Mouse (Mus musculus) forebrain, postnatal 0 days (tissue): ENCODE measurements around the gene Rps19bp1. TPM values are rescaled to one million over a fixed set of nuclear protein-coding genes. Genes with fewer than 3 reads are reported as not detected.

Experiments
- ATAC-seq: fragments of 200-750 bp; cut with Nextera tagmentation; 2 replicates; pipeline ENCODE4 v1.8.0; 2017; ENCODE audit warnings: mild to moderate bottlenecking, moderate library complexity
- DNase-seq: peaks from one replicate; pipeline ENCODE4 v3.0.0-alpha.2; 2015
- H3K27ac ChIP-seq: fragments of 300-500 bp; sonication (generic); 2 replicates; pipeline ENCODE4 v1.5.1; 2014; ENCODE audit warnings: low read depth, mild to moderate bottlenecking, antibody characterized with exemption, low read length, moderate library complexity, mixed read lengths
- H3K27me3 ChIP-seq: fragments of 300-500 bp; sonication (generic); 2 replicates; pipeline ENCODE4 v1.6.1; 2014; ENCODE audit warnings: mild to moderate bottlenecking, low read length, mixed read lengths; ENCODE audit not compliant: insufficient read depth
- H3K36me3 ChIP-seq: fragments of 300-500 bp; sonication (generic); 2 replicates; pipeline ENCODE4 v1.6.1; 2014; ENCODE audit warnings: mild to moderate bottlenecking, moderate library complexity; ENCODE audit not compliant: insufficient read depth
- H3K4me1 ChIP-seq: fragments of 300-500 bp; sonication (generic); 2 replicates; pipeline ENCODE4 v1.6.1; 2014; ENCODE audit warnings: antibody characterized with exemption; ENCODE audit not compliant: insufficient read depth
- H3K4me2 ChIP-seq: fragments of 300-500 bp; sonication (generic); 2 replicates; pipeline ENCODE4 v1.6.1; 2014; ENCODE audit warnings: low read depth, mild to moderate bottlenecking, moderate library complexity
- H3K4me3 ChIP-seq: fragments of 300-500 bp; sonication (generic); 2 replicates; pipeline ENCODE4 v1.5.1; 2014; ENCODE audit warnings: low read depth, low read length, mixed read lengths
- H3K9ac ChIP-seq: fragments of 300-500 bp; sonication (generic); 2 replicates; pipeline ENCODE4 v1.6.1; 2014; ENCODE audit warnings: mild to moderate bottlenecking
- H3K9me3 ChIP-seq: fragments of 300-500 bp; sonication (generic); 2 replicates; pipeline ENCODE4 v1.6.1; 2016; ENCODE audit warnings: low read length
- CTCF ChIP-seq: sonication (generic); IDR thresholded peaks from 2 replicates; pipeline ENCODE4 v1.5.1; 2016; ENCODE audit warnings: antibody characterized with exemption, control low read depth, low read depth
- WGBS: fragments of 180-500 bp; shearing (Covaris S2); extraction: QIAGEN DNeasy Blood & Tissue Kit; methylation state at CpG from one replicate; pipeline ENCODE4 v1.1.7; 2014; 5-methylcytosine and 5-hydroxymethylcytosine counted together
- polyA plus RNA-seq: library from polyadenylated mRNA; unstranded; fragments of >200 nt; fragmentation: Nextera tagmentation; extraction: Ambion mirVana; gene quantifications from 2 replicates; pipeline ENCODE4 v1.2.1, GENCODE M21; 2015
- total RNA-seq: library from RNA; depleted of rRNA; stranded (reverse); fragments of >200 nt; gene quantifications from 2 replicates; pipeline ENCODE4 v1.2.3, GENCODE M21; 2014; rRNA removed

Rps19bp1 gene
- total and polyA plus RNA-seq, 2 experiments from 2014 or later = 38.7 to 84.7 TPM

DNA sequence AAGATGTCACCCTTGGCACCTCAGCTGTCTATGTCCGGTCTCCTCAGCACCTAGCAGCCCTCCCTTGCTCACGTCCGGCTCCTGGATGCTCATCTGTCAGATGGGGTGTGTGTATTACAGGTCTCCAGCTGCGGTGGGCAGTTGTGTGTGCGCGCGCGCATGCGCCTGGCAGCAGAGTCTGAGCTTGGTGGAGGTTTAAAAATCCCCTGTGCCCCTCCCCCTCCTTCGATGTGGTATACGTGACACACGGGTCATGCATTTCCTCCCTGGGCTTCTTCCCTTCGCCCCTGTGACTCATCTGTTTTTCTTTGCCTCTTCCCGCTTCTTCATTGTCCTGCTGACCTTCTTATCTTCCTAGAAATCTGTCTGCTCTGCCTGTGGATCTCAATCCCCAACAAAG, 44.9 kb downstream of the Rps19bp1 start:
- TF ChIP-seq CTCF = no peak
- Histone ChIP-seq H3K36me3 (peaks cover 7% of the 10 kb centered on the region), H3K4me2 (no peak overlapping the region), H3K27me3 (no peaks in the 10 kb centered on the region), H3K4me1 (no peaks in the 10 kb centered on the region), H3K9ac (no peak overlapping the region), H3K9me3 (no peaks in the 10 kb centered on the region), H3K4me3 (no peak overlapping the region), H3K27ac (no peak overlapping the region)
- ATAC-seq (no peak), DNase-seq (no peak)
- WGBS = 60% methylated on average over 14 of the region's 14 CpGs

DNA sequence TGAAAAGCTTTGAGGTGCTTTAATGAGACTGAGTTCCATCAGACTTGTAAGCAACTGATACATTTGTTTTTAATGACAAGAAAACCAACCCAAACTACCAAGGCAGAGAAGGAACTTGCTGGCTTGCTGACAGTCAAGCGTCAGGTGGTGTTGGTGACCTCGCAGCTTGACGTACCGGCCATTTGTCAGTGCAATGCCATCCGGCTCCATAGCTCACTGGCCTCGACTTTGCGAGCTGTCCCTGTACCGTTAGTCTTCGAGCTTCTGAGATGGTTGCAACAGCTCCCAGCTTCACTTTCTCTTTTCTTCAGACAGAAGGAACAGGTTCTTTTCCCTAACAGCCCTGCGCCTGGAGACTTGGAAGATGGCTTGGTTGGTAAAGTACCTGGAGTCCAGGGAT, 46.6 kb downstream of the Rps19bp1 start:
- no peaks in the 10 kb centered on the region for H3K4me1 ChIP-seq
- H3K27ac ChIP-seq = no peak overlapping the region
- DNase-seq (no peak), ATAC-seq (no peak)
- H3K4me2 ChIP-seq = no peak overlapping the region
- H3K36me3 ChIP-seq = peaks cover 19% of the 10 kb centered on the region
- H3K9me3 ChIP-seq = no peaks in the 10 kb centered on the region
- no peaks in the 10 kb centered on the region for H3K27me3 ChIP-seq
- no peak overlapping the region for H3K9ac ChIP-seq
- WGBS = 95% methylated on average over 10 of the region's 10 CpGs
- no peak overlapping the region for H3K4me3 ChIP-seq
- no peak for TF ChIP-seq CTCF

DNA sequence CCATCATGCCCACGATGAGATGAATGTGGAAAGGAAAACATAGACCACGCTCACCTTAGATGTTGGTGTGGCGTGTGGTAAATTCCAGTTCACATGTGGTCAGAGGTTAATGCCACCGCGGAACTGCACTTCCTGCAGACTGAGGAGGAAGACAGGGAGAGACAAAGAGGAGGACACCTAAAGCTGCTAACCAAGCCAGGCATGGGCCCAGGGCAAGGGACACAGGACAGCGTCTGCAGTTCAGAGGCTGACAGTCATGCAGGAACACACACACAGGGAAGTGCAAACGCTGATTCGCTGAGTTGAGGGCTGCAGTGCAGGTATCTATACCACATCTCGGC, 47.7 kb downstream of the Rps19bp1 start:
- Histone ChIP-seq H3K36me3 (peaks cover 29% of the 10 kb centered on the region), H3K4me2 (no peak overlapping the region), H3K27ac (no peak overlapping the region), H3K9me3 (no peaks in the 10 kb centered on the region), H3K4me1 (no peaks in the 10 kb centered on the region), H3K9ac (no peak overlapping the region), H3K27me3 (no peaks in the 10 kb centered on the region), H3K4me3 (no peak overlapping the region)
- WGBS = 73% methylated on average over 9 of the region's 9 CpGs
- no peak for TF ChIP-seq CTCF
- ATAC-seq = no peak
- DNase-seq = no peak

DNA sequence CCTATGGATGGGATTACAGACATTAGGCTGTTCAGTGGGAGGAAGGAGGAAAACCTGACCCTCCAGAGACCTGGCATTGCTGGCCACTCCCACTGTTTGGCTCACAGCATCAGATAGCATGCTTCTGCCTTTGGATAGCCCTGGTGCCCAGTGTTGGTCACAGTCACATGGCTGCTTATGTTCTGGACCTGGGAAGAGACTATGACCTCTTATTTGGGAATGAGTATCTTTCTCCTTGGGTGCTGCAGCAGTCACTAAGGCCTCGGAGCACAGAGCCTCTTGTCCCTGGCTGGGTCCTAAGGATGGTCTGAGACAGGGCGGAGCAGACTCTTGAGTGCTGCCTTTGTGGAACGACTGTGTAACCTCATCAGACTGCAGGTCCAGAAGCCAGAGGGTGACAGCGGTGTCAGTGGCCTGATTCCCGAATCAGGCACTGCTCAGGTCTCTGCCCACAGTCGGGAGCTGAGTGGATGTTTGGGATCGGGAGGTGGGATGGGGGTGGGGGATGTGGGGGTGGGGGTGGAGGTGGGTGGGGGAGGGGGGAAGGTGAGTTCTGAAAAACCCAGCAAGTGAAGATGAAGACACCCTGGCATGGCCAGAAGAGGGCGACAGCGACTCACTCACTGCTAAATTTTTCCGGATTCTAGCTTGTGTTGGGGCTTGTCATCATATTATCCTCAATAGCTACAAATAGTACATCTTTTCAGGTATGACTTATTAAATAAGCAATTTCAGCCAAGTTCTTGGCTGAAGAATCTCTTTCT, 48.2 kb downstream of the Rps19bp1 start:
- H3K4me2 ChIP-seq = no peak overlapping the region
- WGBS = 19% methylated on average over 10 of the region's 10 CpGs
- TF ChIP-seq CTCF = peak; percentile 56

DNA sequence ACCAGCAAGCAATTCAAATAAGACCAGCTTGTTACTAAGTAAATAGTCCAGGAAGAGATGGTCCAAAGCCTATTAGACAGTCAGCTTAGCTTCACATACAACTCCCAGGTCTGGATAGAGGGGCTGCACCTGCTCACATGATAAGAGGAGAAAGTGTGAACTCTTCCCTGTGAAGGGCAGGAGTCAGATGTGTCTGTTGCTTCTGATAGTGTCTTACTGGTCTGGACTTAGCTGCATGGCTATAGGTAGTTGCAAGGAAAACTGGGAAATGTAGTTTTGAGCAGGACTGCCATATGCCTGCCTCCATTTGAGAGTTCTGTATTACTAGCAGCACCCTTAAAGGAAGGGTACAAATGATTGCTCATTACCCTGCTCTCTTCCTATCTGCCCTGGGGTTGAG, 50.4 kb downstream of the Rps19bp1 start:
- no peak for TF ChIP-seq CTCF
- no peak for ATAC-seq
- no peaks in the 10 kb centered on the region for H3K9me3 ChIP-seq
- peaks cover 36% of the 10 kb centered on the region for H3K36me3 ChIP-seq
- no peak overlapping the region for H3K9ac ChIP-seq
- H3K27me3 ChIP-seq = no peaks in the 10 kb centered on the region
- no peak overlapping the region for H3K4me3 ChIP-seq
- H3K27ac ChIP-seq = no peak overlapping the region
- H3K4me1 ChIP-seq = no peaks in the 10 kb centered on the region
- no peak overlapping the region for H3K4me2 ChIP-seq
- DNase-seq = no peak

More for the DNA sequence above, 48.2 kb downstream of the Rps19bp1 start:
- H3K9ac ChIP-seq = no peak overlapping the region
- ATAC-seq = peak; percentile 45
- H3K4me3 ChIP-seq = no peak overlapping the region
- H3K27ac ChIP-seq = no peak overlapping the region
- no peaks in the 10 kb centered on the region for H3K9me3 ChIP-seq
- H3K27me3 ChIP-seq = no peaks in the 10 kb centered on the region
- no peaks in the 10 kb centered on the region for H3K4me1 ChIP-seq
- peak; percentile 43 for DNase-seq
- peaks cover 35% of the 10 kb centered on the region for H3K36me3 ChIP-seq

Other genes with a start within 250 kb of the Rps19bp1 start
- gene Pdgfb, start 249.3 kb downstream of the Rps19bp1 start, total RNA-seq = 13.2 and 17.8 TPM in 2 replicates
- 4.6 and 7.6 TPM in 2 replicates for gene Pdgfb, start 249.3 kb downstream of the Rps19bp1 start, polyA plus RNA-seq
- 113 and 127 TPM in 2 replicates for gene Syngr1, start 173.0 kb downstream of the Rps19bp1 start, total RNA-seq
- gene Syngr1, start 173.0 kb downstream of the Rps19bp1 start, polyA plus RNA-seq = 58.6 and 69.0 TPM in 2 replicates
- 804 and 1,069 TPM in 2 replicates for gene Rpl3, start 172.4 kb downstream of the Rps19bp1 start, total RNA-seq
- gene Rpl3, start 172.4 kb downstream of the Rps19bp1 start, polyA plus RNA-seq = 578 and 651 TPM in 2 replicates
- 48.8 and 52.1 TPM in 2 replicates for gene Tab1, start 131.2 kb downstream of the Rps19bp1 start, total RNA-seq
- 21.6 and 25.7 TPM in 2 replicates for gene Tab1, start 131.2 kb downstream of the Rps19bp1 start, polyA plus RNA-seq
- 62.8 and 65.6 TPM in 2 replicates for gene Mgat3, start 90.6 kb downstream of the Rps19bp1 start, total RNA-seq
- gene Mgat3, start 90.6 kb downstream of the Rps19bp1 start, polyA plus RNA-seq = 7.5 and 9.9 TPM in 2 replicates
- gene Mief1, start 30.3 kb downstream of the Rps19bp1 start, total RNA-seq = 28.1 and 37.0 TPM in 2 replicates
- gene Mief1, start 30.3 kb downstream of the Rps19bp1 start, polyA plus RNA-seq = 13.5 and 20.0 TPM in 2 replicates
- not detected in 2 replicates for gene AC140267.1, start 28.5 kb downstream of the Rps19bp1 start, total RNA-seq
- gene AC140267.1, start 28.5 kb downstream of the Rps19bp1 start, polyA plus RNA-seq = not detected in 2 replicates
- gene Atf4, start 9.1 kb downstream of the Rps19bp1 start, total RNA-seq = 163 and 164 TPM in 2 replicates
- 103 and 109 TPM in 2 replicates for gene Atf4, start 9.1 kb downstream of the Rps19bp1 start, polyA plus RNA-seq
- gene Cacna1i, start 22.9 kb upstream of the Rps19bp1 start, total RNA-seq = 11.1 and 12.5 TPM in 2 replicates
- 0.34 and 0.58 TPM in 2 replicates for gene Cacna1i, start 22.9 kb upstream of the Rps19bp1 start, polyA plus RNA-seq